Mouse (Mus musculus) cerebellum, adult 2 months (tissue): ENCODE measurements around the gene Olfr494.

Experiments
- CTCF ChIP-seq: fragments of 200-500 bp; IDR thresholded peaks from 2 replicates; pipeline ENCODE4 v1.5.1; 2011; ENCODE audit warnings: low read depth, mild to moderate bottlenecking, control low read depth, low read length, moderate library complexity, borderline replicate concordance; ENCODE audit not compliant: insufficient read depth
- POLR2A ChIP-seq: fragments of 200-500 bp; IDR thresholded peaks from 2 replicates; pipeline ENCODE4 v1.6.1; 2011; ENCODE audit warnings: low read length, control low read depth, borderline replicate concordance; ENCODE audit not compliant: insufficient read depth

DNA sequence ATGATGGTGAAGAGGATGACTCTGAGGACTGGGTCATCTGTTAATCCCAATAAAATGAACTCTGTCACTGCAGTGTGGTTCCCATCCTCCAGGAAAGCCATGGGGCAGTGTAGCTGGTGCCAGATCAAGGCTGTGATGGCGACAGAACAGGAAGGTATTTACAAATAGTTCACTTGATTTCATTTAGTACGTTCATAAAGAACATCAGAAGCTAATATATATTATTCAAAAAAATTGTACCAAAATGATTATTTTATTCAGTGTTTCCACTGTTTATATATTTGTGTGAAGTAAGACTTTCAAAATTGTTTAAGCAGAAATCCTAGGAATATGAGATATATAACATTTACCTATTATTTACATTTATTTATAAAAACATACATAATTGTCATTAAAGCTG is 41.6 kb upstream of the Olfr494 start, which contains the start of gene Olfr492:
- TF ChIP-seq POLR2A: no peak
- TF ChIP-seq CTCF: no peak
